Comparison of ENCODE assay signal across 21 mouse cellular contexts in genomic region chr9:47136641-47137040, GRCm38 (mm10).
DNase-seq lines count a peak whose midpoint lies in the region; ATAC-seq lines count a peak whose summit lies in the region.
"Had no signal": no experiment of that assay in that cellular context is flagged by ENCODE, and none has a peak within 500 bp of the region (broad histone marks: within the 10 kb centered on the region; RNA-seq: fewer than 3 reads in every experiment).

No protein-coding gene starts in this region.

- H3K4me3 ChIP-seq in heart, embryonic 11.5 days (ENCODE audit: low read depth, low read length) = no peak overlapping the region
- H3K4me3 ChIP-seq in forebrain, embryonic 16.5 days (replicated peaks; ENCODE audit: low read length) = no peak overlapping the region
- no peak overlapping the region for H3K4me3 ChIP-seq in kidney, embryonic 16.5 days (ENCODE audit: low read length)

- ATAC-seq in heart, embryonic 11.5 days (replicated peaks; ENCODE audit: insufficient number of reproducible peaks, low FRiP score, low TSS enrichment) = no peak
- ATAC-seq in forebrain, embryonic 16.5 days = no peak
- no peak for ATAC-seq in kidney, embryonic 16.5 days (ENCODE audit: low FRiP score, low TSS enrichment)
- ATAC-seq: activated CD4-positive, CD25-positive, alpha-beta regulatory T cell, adult 4 months; CD4-positive, CD25-positive, alpha-beta regulatory T cell, adult 4 months; Patski had no signal

- peak; percentile 4 for DNase-seq in heart, adult 11 months
- DNase-seq in retina, embryonic 14.5 days (ENCODE audit: low spot score) = peak; percentile 57
- DNase-seq in retina, postnatal 1 day = peak; percentile 58
- DNase-seq: adrenal gland, adult 2 months; adrenal gland, adult 8-10 months; adrenal gland, postnatal 10 days; adrenal gland, postnatal 14 days; adrenal gland, postnatal 25 days; adrenal gland, postnatal 36 days; B cell, adult 2 months; cerebellum, adult 11 months; cerebellum, adult 11-12 months; cerebellum, adult 18-20 months had no signal

- no peak overlapping the region for H3K4me2 ChIP-seq in heart, embryonic 11.5 days
- H3K4me2 ChIP-seq in forebrain, embryonic 16.5 days (ENCODE audit: low read length) = no peak overlapping the region
- no peak overlapping the region for H3K4me2 ChIP-seq in kidney, embryonic 16.5 days (replicated peaks; ENCODE audit: low read depth, low read length)

- H3K9ac ChIP-seq in heart, embryonic 11.5 days (ENCODE audit: low read depth, low read length) = no peak overlapping the region
- no peak overlapping the region for H3K9ac ChIP-seq in forebrain, embryonic 16.5 days (replicated peaks; ENCODE audit: low read depth, low read length)
- no peak overlapping the region for H3K9ac ChIP-seq in kidney, embryonic 16.5 days (replicated peaks; ENCODE audit: low read length)

- H3K9me3 ChIP-seq in heart, embryonic 11.5 days (replicated peaks; ENCODE audit: control insufficient read depth, low read length) = no peaks in the 10 kb centered on the region
- no peaks in the 10 kb centered on the region for H3K9me3 ChIP-seq in forebrain, embryonic 16.5 days (ENCODE audit: control insufficient read depth, low read length)
- H3K9me3 ChIP-seq in kidney, embryonic 16.5 days (ENCODE audit: low read length) = no peaks in the 10 kb centered on the region

- no peak overlapping the region for H3K27ac ChIP-seq in heart, embryonic 11.5 days (ENCODE audit: low read depth, low read length)
- no peak overlapping the region for H3K27ac ChIP-seq in forebrain, embryonic 16.5 days (ENCODE audit: low read length)
- no peak overlapping the region for H3K27ac ChIP-seq in kidney, embryonic 16.5 days (ENCODE audit: low read length)

- no peaks in the 10 kb centered on the region for H3K36me3 ChIP-seq in heart, embryonic 11.5 days (ENCODE audit: control insufficient read depth, insufficient read depth, low read length)
- no peaks in the 10 kb centered on the region for H3K36me3 ChIP-seq in forebrain, embryonic 16.5 days (ENCODE audit: control insufficient read depth, insufficient read depth)
- H3K36me3 ChIP-seq in kidney, embryonic 16.5 days (ENCODE audit: insufficient read depth, low read length) = no peaks in the 10 kb centered on the region
- H3K36me3 ChIP-seq: G1E had no signal

- no peaks in the 10 kb centered on the region for H3K27me3 ChIP-seq in heart, embryonic 11.5 days (ENCODE audit: control insufficient read depth, insufficient read depth, low read length)
- H3K27me3 ChIP-seq in forebrain, embryonic 16.5 days (replicated peaks; ENCODE audit: control insufficient read depth, insufficient read depth, low read length) = no peaks in the 10 kb centered on the region
- H3K27me3 ChIP-seq in kidney, embryonic 16.5 days (ENCODE audit: insufficient read depth, low read length) = no peaks in the 10 kb centered on the region; the same call in 1 of the 2 replicates
- H3K27me3 ChIP-seq: CH12.LX had no signal

- H3K4me1 ChIP-seq in heart, embryonic 11.5 days (ENCODE audit: control insufficient read depth, insufficient read depth, low read length) = no peaks in the 10 kb centered on the region
- H3K4me1 ChIP-seq in forebrain, embryonic 16.5 days (replicated peaks; ENCODE audit: control insufficient read depth, insufficient read depth, low read length) = no peaks in the 10 kb centered on the region
- H3K4me1 ChIP-seq in kidney, embryonic 16.5 days (ENCODE audit: insufficient read depth, low read length) = no peaks in the 10 kb centered on the region

- WGBS in heart, embryonic 11.5 days (ENCODE audit: insufficient replicate concordance) = 87% methylated on average over 5 of the region's 5 CpGs
- 93% methylated on average over 5 of the region's 5 CpGs for WGBS in forebrain, embryonic 16.5 days
- 95% methylated on average over 5 of the region's 5 CpGs for WGBS in kidney, embryonic 16.5 days

Comparison
In these comparisons a context has a peak if more than half of its experiments do, and no peak if none do; other contexts are left out.
1. DNase-seq: peak in every context shown above with its lines; median percentile 58 in retina, postnatal 1 day; 57 in retina, embryonic 14.5 days; 4 in heart, adult 11 months.